Mouse (Mus musculus): Measurements from ENCODE around the gene Pcid2.

DNA sequence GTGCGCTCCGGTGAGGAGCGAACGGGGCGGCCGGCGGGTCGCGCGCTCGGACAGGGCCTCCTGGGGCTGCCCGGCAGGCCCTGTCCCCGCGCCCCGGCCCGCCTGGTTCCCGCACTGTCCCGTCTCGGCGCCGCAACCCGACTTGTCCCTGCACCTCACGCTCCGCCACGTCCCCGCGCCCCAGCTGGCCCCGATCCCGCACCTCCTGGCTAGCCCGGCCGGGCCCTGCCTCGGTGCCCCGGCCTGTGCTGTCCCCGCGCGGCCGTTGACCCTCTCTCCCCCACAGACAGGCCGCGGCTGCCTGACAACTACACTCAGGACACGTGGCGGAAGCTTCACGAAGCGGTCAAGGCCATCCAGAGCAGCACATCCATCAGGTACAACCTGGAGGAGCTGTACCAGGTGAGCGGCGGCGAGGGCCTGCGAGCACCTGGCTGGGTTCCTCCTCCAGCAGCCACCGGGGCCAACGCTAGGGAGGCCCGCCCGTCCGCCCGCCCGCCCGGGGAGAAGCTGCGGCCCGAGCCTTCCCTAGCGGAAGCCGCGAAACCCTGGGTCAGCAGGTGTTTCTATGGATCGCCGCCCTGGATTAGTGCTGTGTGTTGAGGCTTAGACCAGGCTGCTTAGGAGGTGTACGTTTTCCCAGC lies 771 bp upstream of the Pcid2 start:
- TF ChIP-seq POLR2A (IDR thresholded peaks at IDR 0.05; ENCODE audit: low read depth, low read length) (no peak), CTCF (IDR thresholded peaks at IDR 0.05; ENCODE audit: borderline replicate concordance, insufficient read depth, low read length) (no peak)

Measured in embryonic fibroblast, embryonic 13.5 days (primary cell).